Mouse (Mus musculus) cortical plate, adult 2 months (tissue): ENCODE measurements around the gene Naaa.

Source experiments
- CTCF ChIP-seq: fragments of 200-500 bp; IDR thresholded peaks from 2 replicates; pipeline ENCODE4 v1.5.1; 2011; ENCODE audit warnings: mild to moderate bottlenecking, control low read depth, low read length; ENCODE audit not compliant: insufficient read depth; ENCODE audit errors: extremely low read depth
- POLR2A ChIP-seq: fragments of 200-500 bp; IDR thresholded peaks from 2 replicates; pipeline ENCODE4 v1.6.1; 2011; ENCODE audit warnings: mild to moderate bottlenecking, low read length, control low read depth; ENCODE audit not compliant: insufficient read depth; ENCODE audit errors: extremely low read depth

- TF ChIP-seq POLR2A (no peak), CTCF (no peak)
These were observed 44.6 kb upstream of the Naaa start for GRCm38 (mm10) chr5:92322612-92323011.
